Mouse (Mus musculus) liver, postnatal 0 days (tissue): Measurements from ENCODE around the gene Aurkaip1. TPM values are rescaled to one million over a fixed set of nuclear protein-coding genes. Genes with fewer than 3 reads are reported as not detected.
A peak's percentile ranks its signal among the peaks of the same experiment; 100 is the strongest.

Experiments used
- ATAC-seq: fragments of 200-750 bp; cut with Nextera tagmentation; 2 replicates; pipeline ENCODE4 v1.8.0; 2017; ENCODE audit warnings: mild to moderate bottlenecking, moderate library complexity
- DNase-seq: peaks from one replicate; pipeline ENCODE4 v3.0.0-alpha.2; 2016
- H3K27ac ChIP-seq: fragments of 300-500 bp; sonication (generic); 2 replicates; pipeline ENCODE4 v1.5.1; 2014; ENCODE audit warnings: antibody characterized with exemption, moderate library complexity, mild to moderate bottlenecking, low read depth
- H3K27me3 ChIP-seq: fragments of 300-500 bp; sonication (generic); 2 replicates; pipeline ENCODE4 v1.6.1; 2014; ENCODE audit warnings: low read length, control low read depth, mixed read lengths; ENCODE audit not compliant: insufficient read depth
- H3K36me3 ChIP-seq: fragments of 300-500 bp; sonication (generic); replicated peaks from 2 replicates; pipeline ENCODE4 v1.6.1; 2014; ENCODE audit warnings: mild to moderate bottlenecking, control low read depth, low read length, moderate library complexity, mixed read lengths; ENCODE audit not compliant: insufficient read depth
- H3K4me1 ChIP-seq: fragments of 300-500 bp; sonication (generic); 2 replicates; pipeline ENCODE4 v1.6.1; 2014; ENCODE audit warnings: antibody characterized with exemption, mild to moderate bottlenecking, control low read depth; ENCODE audit not compliant: insufficient read depth
- H3K4me2 ChIP-seq: fragments of 300-500 bp; sonication (generic); 2 replicates; pipeline ENCODE4 v1.6.1; 2014; ENCODE audit warnings: low read depth, mild to moderate bottlenecking, low read length, moderate library complexity, mixed read lengths
- H3K4me3 ChIP-seq: fragments of 300-500 bp; sonication (generic); 2 replicates; pipeline ENCODE4 v1.5.1; 2014; ENCODE audit warnings: low read depth, low read length
- H3K9ac ChIP-seq: fragments of 300-500 bp; sonication (generic); replicated peaks from 2 replicates; pipeline ENCODE4 v1.6.1; 2014; ENCODE audit warnings: mild to moderate bottlenecking, moderate library complexity
- H3K9me3 ChIP-seq: fragments of 300-500 bp; sonication (generic); 2 replicates; pipeline ENCODE4 v1.6.1; 2016; ENCODE audit warnings: mild to moderate bottlenecking, control low read depth, low read length, mixed read lengths
- CTCF ChIP-seq: sonication (generic); IDR thresholded peaks from 2 replicates; pipeline ENCODE4 v1.5.1; 2016; ENCODE audit warnings: antibody characterized with exemption, low read depth
- EP300 ChIP-seq: IDR thresholded peaks from 2 replicates; pipeline ENCODE4 v1.6.1; 2016; ENCODE audit warnings: antibody characterized with exemption, low read depth, mild to moderate bottlenecking
- WGBS: fragments of 180-500 bp; shearing (Covaris S2); extraction: QIAGEN DNeasy Blood & Tissue Kit; methylation state at CpG from one replicate; pipeline ENCODE4 v1.1.7; 2014; ENCODE audit not compliant: insufficient replicate concordance; 5-methylcytosine and 5-hydroxymethylcytosine counted together
- polyA plus RNA-seq: library from polyadenylated mRNA; unstranded; fragments of >200 nt; fragmentation: Nextera tagmentation; extraction: Ambion mirVana; gene quantifications from 2 replicates; pipeline ENCODE4 v1.2.1, GENCODE M21; 2015

Aurkaip1 gene
- polyA plus RNA-seq, 1 experiment from 2014 or later, result 92.7 TPM

DNA sequence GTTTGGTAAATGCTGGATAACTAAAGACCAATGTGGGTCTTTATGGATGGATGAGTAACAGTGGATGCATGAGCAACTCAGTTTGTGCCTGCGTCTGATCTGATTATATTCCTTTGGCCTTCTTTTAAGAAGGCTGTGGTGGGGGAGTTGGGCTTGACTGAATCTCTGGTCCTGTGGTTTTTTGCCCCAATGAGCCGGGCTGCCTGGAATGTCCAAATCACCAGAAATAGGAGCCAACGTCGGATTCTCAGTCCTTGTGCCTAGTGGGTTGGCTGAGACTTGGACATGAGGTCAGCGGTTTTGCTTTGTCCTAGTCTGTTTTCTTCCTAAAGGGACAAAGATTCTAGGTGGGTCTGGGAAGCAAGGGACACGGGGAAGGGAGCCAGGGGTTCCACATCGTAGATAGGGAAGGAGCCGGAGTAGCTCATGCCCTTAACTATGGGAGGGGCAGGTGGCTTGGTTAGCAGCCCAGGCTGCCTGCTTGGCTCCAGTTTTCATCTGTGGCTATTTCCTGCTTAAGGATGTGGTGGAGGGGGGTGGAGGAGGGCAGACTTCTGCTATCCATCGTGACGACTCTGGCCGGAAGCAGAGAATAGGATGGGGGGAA is 6.4 kb downstream of the Aurkaip1 start:
- H3K27ac ChIP-seq, result no peak overlapping the region
- WGBS, result 43% methylated on average over 11 of the region's 11 CpGs

DNA sequence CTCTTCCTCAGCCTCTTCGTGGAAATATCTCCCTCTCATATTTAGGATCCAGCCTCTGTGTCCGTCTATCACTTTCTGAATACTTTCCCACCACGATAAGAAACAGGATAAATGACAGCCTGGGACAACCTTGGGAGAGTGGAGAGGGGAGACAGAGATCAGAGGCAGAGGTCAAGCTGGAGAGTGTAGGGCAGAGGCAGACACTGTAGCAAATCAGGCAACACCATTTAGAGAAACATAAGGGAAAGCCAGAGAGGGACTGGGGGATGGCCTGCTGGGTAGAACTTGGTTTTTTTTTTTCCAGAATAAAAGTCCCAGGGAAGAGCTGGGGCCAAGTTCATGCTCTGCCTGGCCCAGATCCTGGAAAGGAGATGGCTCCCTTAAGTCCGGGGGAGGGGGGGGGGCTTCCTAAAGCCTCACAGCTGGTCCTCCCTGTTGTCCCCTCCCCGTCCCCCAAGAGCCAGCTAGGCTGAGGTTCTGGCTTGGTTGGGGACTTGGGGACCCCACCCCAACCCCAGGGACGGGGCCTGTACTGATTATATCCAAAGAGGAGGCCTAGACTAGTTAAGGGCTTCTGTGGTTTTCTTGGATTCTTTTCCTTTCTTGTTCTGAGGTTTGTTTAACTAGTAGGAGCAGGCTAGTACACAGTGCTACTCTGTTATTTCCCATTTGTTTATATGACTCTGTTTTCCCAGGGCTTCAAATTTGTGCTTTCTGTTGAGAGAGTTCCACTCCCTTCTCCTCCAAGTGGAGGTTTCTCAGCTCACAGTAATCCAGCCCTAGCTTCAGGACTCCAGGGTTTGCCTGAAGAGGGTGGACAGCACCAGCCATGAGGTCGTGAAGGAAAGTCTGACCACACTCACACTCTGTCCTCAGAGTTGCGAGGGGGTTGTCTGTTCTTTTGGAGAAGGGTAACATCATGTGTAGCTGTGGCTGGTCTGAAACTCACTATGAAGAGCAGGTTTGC is 7.4 kb downstream of the Aurkaip1 start:
- H3K4me3 ChIP-seq, result no peak overlapping the region
- DNase-seq (no peak), ATAC-seq (no peak)
- H3K27ac ChIP-seq, result peak overlapping the region; percentile 51; the same call in 1 of the 2 replicates
- no peaks in the 10 kb centered on the region for H3K36me3 ChIP-seq
- H3K4me1 ChIP-seq, result peaks cover 18% of the 10 kb centered on the region
- H3K9me3 ChIP-seq, result no peaks in the 10 kb centered on the region
- 58% methylated on average over 8 of the region's 8 CpGs for WGBS
- H3K9ac ChIP-seq, result no peak overlapping the region; the same call in 1 of the 2 replicates
- TF ChIP-seq EP300 (no peak), CTCF (no peak)
- peaks cover 4% of the 10 kb centered on the region; the same call in 1 of the 2 replicates for H3K27me3 ChIP-seq
- no peak overlapping the region for H3K4me2 ChIP-seq

More for the DNA sequence above, 6.4 kb downstream of the Aurkaip1 start:
- no peak overlapping the region for H3K4me3 ChIP-seq
- H3K27me3 ChIP-seq, result peaks cover 4% of the 10 kb centered on the region; the same call in 1 of the 2 replicates
- peaks cover 7% of the 10 kb centered on the region; the same call in 1 of the 2 replicates for H3K36me3 ChIP-seq
- ATAC-seq (no peak), DNase-seq (peak; percentile 34)
- TF ChIP-seq EP300 (no peak), CTCF (no peak)
- H3K4me1 ChIP-seq, result peaks cover 28% of the 10 kb centered on the region
- H3K4me2 ChIP-seq, result no peak overlapping the region
- H3K9ac ChIP-seq, result no peak overlapping the region
- no peaks in the 10 kb centered on the region for H3K9me3 ChIP-seq

DNA sequence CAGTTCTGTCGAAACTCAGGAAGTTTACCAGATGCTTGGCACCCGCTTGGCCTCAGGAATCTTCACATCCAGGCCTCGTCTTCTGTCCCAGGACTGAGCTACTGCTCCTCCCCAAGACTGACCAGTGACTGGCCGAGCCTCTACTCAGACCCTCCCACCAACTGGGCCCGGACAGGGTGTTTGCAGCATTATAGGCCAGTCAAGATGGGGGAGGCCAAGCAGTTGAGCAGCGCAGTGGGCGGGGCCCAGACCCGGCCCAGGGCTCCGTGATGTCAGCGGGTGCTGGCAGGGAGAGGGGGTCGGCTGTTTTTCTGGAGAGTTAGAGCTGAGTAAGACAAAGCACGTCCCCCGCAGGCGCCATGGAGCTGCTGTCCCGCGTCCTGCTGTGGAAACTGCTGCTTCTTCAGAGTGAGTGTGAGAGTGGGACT is 8.4 kb downstream of the Aurkaip1 start, which contains the start of gene Mxra8:
Gene Mxra8 (plus strand): TSS at position 198 of the 428 bp plus-strand sequence.
- Histone ChIP-seq H3K36me3 (no peaks in the 10 kb centered on the region), H3K4me3 (peak within 1 kb of the TSS; percentile 53), H3K9me3 (no peaks in the 10 kb centered on the region), H3K9ac (peak within 1 kb of the TSS; percentile 52; the same call in 1 of the 2 replicates), H3K4me2 (peak within 1 kb of the TSS; percentile 87), H3K4me1 (peaks cover 15% of the 10 kb centered on the region), H3K27me3 (peaks cover 4% of the 10 kb centered on the region; the same call in 1 of the 2 replicates), H3K27ac (peak within 1 kb of the TSS; percentile 58; the same call in 1 of the 2 replicates)
- WGBS, result 30% methylated on average over 16 of the region's 16 CpGs
- TF ChIP-seq CTCF (no peak), EP300 (no peak)
- DNase-seq (peak; percentile 61), ATAC-seq (peak; percentile 62)

DNA sequence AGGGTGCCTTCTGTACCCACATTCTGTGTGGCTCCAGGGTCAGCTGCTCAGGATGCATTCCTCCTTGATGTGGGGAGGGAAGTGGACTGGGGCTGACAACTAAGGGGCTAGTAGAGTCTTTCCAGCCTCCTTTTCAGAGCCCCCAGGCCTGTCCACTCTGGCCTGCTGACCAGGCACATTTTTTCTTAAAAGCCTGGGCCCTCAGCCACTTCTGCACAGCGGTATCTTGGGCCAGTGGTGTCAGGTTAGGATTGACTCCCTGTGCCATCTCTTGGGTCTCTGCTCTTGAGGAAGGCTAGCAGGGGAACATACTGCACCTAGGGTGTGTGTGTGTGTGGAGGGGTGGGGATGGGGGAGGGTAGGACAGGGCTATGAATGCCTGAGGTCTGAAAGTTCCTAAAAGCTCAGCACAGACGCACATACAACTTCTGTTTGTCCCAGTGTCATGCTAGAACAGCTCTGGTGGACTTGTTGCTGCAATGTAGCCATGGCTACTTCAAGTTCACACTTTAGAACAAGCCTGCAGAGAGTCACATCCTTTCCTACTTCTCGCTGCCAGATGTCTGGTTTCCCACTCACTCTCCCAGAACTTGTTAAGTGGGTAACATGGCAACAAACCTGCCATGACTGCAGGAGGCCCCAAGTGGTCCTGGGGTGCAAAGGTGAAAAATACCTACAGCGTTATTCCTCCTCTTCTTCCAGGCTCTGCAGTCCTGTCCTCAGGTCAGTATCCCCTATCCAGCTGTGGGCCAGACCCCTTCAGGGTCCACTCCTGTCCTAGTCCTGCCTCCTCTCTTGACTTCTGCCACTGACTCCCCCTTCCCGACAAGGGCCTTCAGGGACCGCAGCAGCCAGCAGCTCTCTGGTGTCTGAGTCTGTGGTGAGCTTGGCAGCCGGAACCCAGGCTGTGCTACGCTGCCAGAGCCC is 9.3 kb downstream of the Aurkaip1 start:
- peak overlapping the region; percentile 53 for H3K4me3 ChIP-seq
- TF ChIP-seq CTCF, result no peak
- TF ChIP-seq EP300, result no peak
- H3K4me1 ChIP-seq, result peaks cover 15% of the 10 kb centered on the region
- no peaks in the 10 kb centered on the region for H3K9me3 ChIP-seq
- WGBS, result 20% methylated on average over 8 of the region's 8 CpGs
- DNase-seq (no peak), ATAC-seq (no peak)
- no peaks in the 10 kb centered on the region for H3K36me3 ChIP-seq
- H3K4me2 ChIP-seq, result peak overlapping the region; percentile 87
- peaks cover 4% of the 10 kb centered on the region; the same call in 1 of the 2 replicates for H3K27me3 ChIP-seq
- H3K27ac ChIP-seq, result peak overlapping the region; percentile 58; the same call in 1 of the 2 replicates
- H3K9ac ChIP-seq, result peak overlapping the region; percentile 52

DNA sequence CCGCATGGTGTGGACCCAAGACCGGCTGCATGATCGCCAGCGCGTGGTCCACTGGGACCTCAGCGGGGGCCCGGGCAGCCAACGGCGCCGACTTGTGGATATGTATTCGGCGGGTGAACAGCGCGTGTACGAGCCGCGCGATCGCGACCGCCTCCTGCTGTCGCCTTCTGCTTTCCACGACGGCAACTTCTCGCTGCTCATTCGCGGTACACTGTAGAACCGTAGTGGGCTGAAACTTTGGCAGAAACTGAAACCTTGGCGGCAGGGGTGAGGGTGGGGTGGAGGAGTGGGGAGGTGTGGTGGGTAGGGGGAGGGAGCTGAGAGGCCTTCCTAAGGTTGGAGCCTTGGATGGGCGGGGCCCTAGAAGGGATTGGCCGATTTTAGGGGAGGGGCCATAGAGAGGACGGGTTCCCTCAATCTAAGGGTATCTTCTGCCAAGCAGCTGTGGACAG is 10.0 kb downstream of the Aurkaip1 start:
- no peaks in the 10 kb centered on the region for H3K9me3 ChIP-seq
- peak overlapping the region; percentile 52 for H3K9ac ChIP-seq
- peaks cover 4% of the 10 kb centered on the region; the same call in 1 of the 2 replicates for H3K27me3 ChIP-seq
- peak overlapping the region; percentile 53 for H3K4me3 ChIP-seq
- no peaks in the 10 kb centered on the region for H3K36me3 ChIP-seq
- H3K27ac ChIP-seq, result 0 out of 2 replicates have a peak overlapping the region, but pooled peaks have one; percentile 23
- ATAC-seq (peak; percentile 74), DNase-seq (peak; percentile 67)
- peaks cover 15% of the 10 kb centered on the region for H3K4me1 ChIP-seq
- TF ChIP-seq CTCF, result peak; percentile 57
- TF ChIP-seq EP300, result no peak
- WGBS, result under 1% methylated on average over 32 of the region's 32 CpGs
- peak overlapping the region; percentile 87 for H3K4me2 ChIP-seq
